Mouse (Mus musculus) testis, adult 2 months (tissue): ENCODE measurements at regions not wholly inside any gene's neighbourhood (a gene's known extent, or its start where the extent isn't known, plus 50 kb on each side); places are given as distances from the start of the nearest gene placed in this dataset.

Experiments
- H3K27ac ChIP-seq: fragments of 200-500 bp; 2 replicates; pipeline ENCODE4 v1.5.1; 2012; ENCODE audit warnings: low read depth, low read length; ENCODE audit not compliant: control insufficient read depth, insufficient read depth
- H3K27me3 ChIP-seq: fragments of 200-500 bp; 2 replicates; pipeline ENCODE4 v1.6.1; 2012; ENCODE audit warnings: mild to moderate bottlenecking, low read length, moderate library complexity; ENCODE audit not compliant: control insufficient read depth, insufficient read depth
- H3K36me3 ChIP-seq: fragments of 200-500 bp; 2 replicates; pipeline ENCODE4 v1.6.1; 2012; ENCODE audit warnings: mild to moderate bottlenecking, low read length; ENCODE audit not compliant: control insufficient read depth, insufficient read depth
- H3K4me1 ChIP-seq: fragments of 200-500 bp; 2 replicates; pipeline ENCODE4 v1.6.1; 2012; ENCODE audit warnings: low read length; ENCODE audit not compliant: control insufficient read depth, insufficient read depth
- H3K4me3 ChIP-seq: fragments of 200-500 bp; 2 replicates; pipeline ENCODE4 v1.5.1; 2012; ENCODE audit warnings: low read depth, mild to moderate bottlenecking, low read length, moderate library complexity, mixed read lengths; ENCODE audit not compliant: control insufficient read depth
- CTCF ChIP-seq: fragments of 200-500 bp; IDR thresholded peaks from 2 replicates; pipeline ENCODE4 v1.5.1; 2012; ENCODE audit warnings: low read depth, mild to moderate bottlenecking, inconsistent platforms, low read length, moderate library complexity; ENCODE audit not compliant: control insufficient read depth, insufficient read depth, insufficient replicate concordance
- POLR2A ChIP-seq: fragments of 200-500 bp; IDR thresholded peaks from 2 replicates; pipeline ENCODE4 v1.6.1; 2012; ENCODE audit warnings: low read depth, mild to moderate bottlenecking, inconsistent platforms, low read length, moderate library complexity; ENCODE audit not compliant: control insufficient read depth

GRCm38 (mm10) chr14:76767301-76767700, 210.6 kb upstream of the Serp2 start:
- H3K4me3 ChIP-seq: no peak overlapping the region
- peaks cover 6% of the 10 kb centered on the region for H3K4me1 ChIP-seq
- H3K27ac ChIP-seq: no peak overlapping the region
- no peaks in the 10 kb centered on the region for H3K27me3 ChIP-seq
- H3K36me3 ChIP-seq: no peaks in the 10 kb centered on the region
- TF ChIP-seq POLR2A (no peak), CTCF (no peak)

GRCm38 (mm10) chr14:76766186-76766713, 209.6 kb upstream of the Serp2 start:
- H3K27ac ChIP-seq: no peak overlapping the region; the same call in 1 of the 2 replicates
- TF ChIP-seq POLR2A: no peak
- no peak for TF ChIP-seq CTCF
- H3K27me3 ChIP-seq: no peaks in the 10 kb centered on the region
- H3K4me1 ChIP-seq: peaks cover 11% of the 10 kb centered on the region
- no peak overlapping the region for H3K4me3 ChIP-seq
- no peaks in the 10 kb centered on the region for H3K36me3 ChIP-seq

GRCm38 (mm10) chr14:76765094-76765504, 208.4 kb upstream of the Serp2 start:
- Histone ChIP-seq H3K4me3 (no peak overlapping the region), H3K36me3 (no peaks in the 10 kb centered on the region), H3K27me3 (no peaks in the 10 kb centered on the region), H3K27ac (peak overlapping the region; percentile 34), H3K4me1 (peaks cover 11% of the 10 kb centered on the region)
- no peak for TF ChIP-seq CTCF
- no peak for TF ChIP-seq POLR2A

GRCm38 (mm10) chr14:76764390-76764796, 207.7 kb upstream of the Serp2 start:
- Histone ChIP-seq H3K27ac (no peak overlapping the region), H3K4me1 (peaks cover 11% of the 10 kb centered on the region), H3K4me3 (no peak overlapping the region), H3K36me3 (no peaks in the 10 kb centered on the region), H3K27me3 (no peaks in the 10 kb centered on the region)
- TF ChIP-seq CTCF (no peak), POLR2A (no peak)

- Histone ChIP-seq H3K27me3 (no peaks in the 10 kb centered on the region), H3K4me1 (peaks cover 11% of the 10 kb centered on the region)
Observed at GRCm38 (mm10) chr14:76763539-76763938, 206.8 kb upstream of the Serp2 start.

DNA sequence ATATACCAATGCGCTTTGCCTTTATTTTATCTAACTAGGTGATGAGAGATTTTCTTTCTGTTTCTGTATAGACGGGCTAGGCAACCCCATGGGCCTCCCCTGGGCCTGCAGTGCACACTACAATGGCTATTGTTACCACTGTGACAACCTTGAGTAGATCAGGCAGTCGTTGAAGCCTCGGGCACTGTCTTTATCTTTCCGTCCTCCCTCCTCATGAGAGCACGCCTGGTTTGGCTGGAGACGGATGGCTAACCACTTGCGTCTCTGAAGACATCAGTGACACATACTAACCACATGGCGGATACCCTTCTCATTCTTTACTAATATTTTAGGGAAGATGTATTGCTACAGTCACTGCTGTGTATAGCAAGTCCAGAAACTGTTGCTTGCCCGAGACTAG, 206.1 kb upstream of the Serp2 start:
- no peak overlapping the region; the same call in 1 of the 2 replicates for H3K4me3 ChIP-seq
- TF ChIP-seq POLR2A: no peak
- TF ChIP-seq CTCF: no peak
- no peaks in the 10 kb centered on the region for H3K27me3 ChIP-seq
- H3K4me1 ChIP-seq: peaks cover 11% of the 10 kb centered on the region
- H3K36me3 ChIP-seq: no peaks in the 10 kb centered on the region
- H3K27ac ChIP-seq: peak overlapping the region; percentile 52; the same call in 1 of the 2 replicates

More at GRCm38 (mm10) chr14:76763539-76763938, 206.8 kb upstream of the Serp2 start:
- Histone ChIP-seq H3K36me3 (no peaks in the 10 kb centered on the region), H3K27ac (peak overlapping the region; percentile 29), H3K4me3 (no peak overlapping the region)
- TF ChIP-seq POLR2A (no peak), CTCF (no peak)

DNA sequence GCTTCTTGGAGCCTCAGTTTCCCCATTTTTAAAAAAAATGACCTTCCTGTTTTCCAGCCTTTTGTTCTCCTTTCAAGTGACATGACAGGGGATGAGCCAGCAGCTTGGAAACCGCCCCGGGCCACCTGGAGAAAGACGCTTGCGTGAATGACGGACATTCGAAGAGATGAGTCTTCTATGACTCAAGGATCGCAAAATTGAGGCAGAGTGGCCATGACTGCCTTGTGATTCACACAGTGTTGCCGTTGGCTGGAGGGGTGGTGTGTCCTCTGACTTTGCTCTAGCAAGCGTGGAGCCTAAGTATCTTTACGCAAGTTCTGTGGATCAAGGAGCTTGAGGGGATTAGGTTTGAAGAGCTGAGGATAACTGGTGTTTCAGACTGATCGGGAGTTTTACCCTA, 205.0 kb upstream of the Serp2 start:
- peaks cover 11% of the 10 kb centered on the region for H3K4me1 ChIP-seq

DNA sequence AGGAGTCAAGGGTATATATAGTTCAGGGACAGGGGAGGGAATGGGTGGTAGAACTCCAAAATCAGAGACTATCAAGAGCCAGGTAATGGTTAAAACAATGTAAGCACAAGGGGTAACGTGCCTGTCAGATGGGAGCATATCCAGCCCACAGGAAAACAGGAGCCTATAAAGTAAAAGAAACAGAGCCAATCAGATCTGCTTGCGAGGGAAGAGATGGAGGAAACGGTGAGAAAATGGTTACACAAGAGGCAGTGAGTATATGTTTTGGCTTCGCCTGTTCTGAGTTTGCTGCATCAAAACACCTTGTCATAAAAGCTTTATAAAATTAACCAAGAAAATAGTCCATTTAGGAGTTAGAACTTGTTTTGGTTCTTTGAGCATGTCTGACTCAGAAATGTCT, 204.6 kb upstream of the Serp2 start:
- H3K27me3 ChIP-seq: no peaks in the 10 kb centered on the region
- peak overlapping the region; percentile 10; the same call in 1 of the 2 replicates for H3K4me3 ChIP-seq
- H3K27ac ChIP-seq: no peak overlapping the region
- peaks cover 11% of the 10 kb centered on the region for H3K4me1 ChIP-seq
- TF ChIP-seq CTCF: no peak
- TF ChIP-seq POLR2A: no peak
- no peaks in the 10 kb centered on the region for H3K36me3 ChIP-seq

More for the DNA sequence above, 205.0 kb upstream of the Serp2 start:
- Histone ChIP-seq H3K27me3 (no peaks in the 10 kb centered on the region), H3K36me3 (no peaks in the 10 kb centered on the region), H3K4me3 (peak overlapping the region; percentile 48), H3K27ac (no peak overlapping the region; the same call in 1 of the 2 replicates)
- no peak for TF ChIP-seq POLR2A
- TF ChIP-seq CTCF: no peak
